Mouse (Mus musculus) myocyte (in vitro differentiated cells): Measurements from ENCODE around the gene Slc36a2. TPM values are rescaled to one million over a fixed set of nuclear protein-coding genes. Genes with fewer than 3 reads are reported as not detected.

Experiments used
- H3K27me3 ChIP-seq: one replicate; pipeline ENCODE4 v1.6.1; 2011; ENCODE audit not compliant: control insufficient read depth, insufficient read depth, insufficient read length
- H3K36me3 ChIP-seq: one replicate; pipeline ENCODE4 v1.6.1; 2011; ENCODE audit not compliant: control insufficient read depth, insufficient read depth
- H3K4me2 ChIP-seq: one replicate; pipeline ENCODE4 v1.6.1; 2011; ENCODE audit warnings: low read depth, control low read depth
- H3K4me3 ChIP-seq: one replicate; pipeline ENCODE4 v1.5.1; 2011; ENCODE audit warnings: mild to moderate bottlenecking, control low read depth, moderate library complexity
- H3K79me2 ChIP-seq: one replicate; pipeline ENCODE4 v1.6.1; 2011; ENCODE audit not compliant: control insufficient read depth, insufficient read depth
- H3ac ChIP-seq: one replicate; pipeline ENCODE4 v1.6.1; 2011; ENCODE audit not compliant: control insufficient read depth, insufficient read length
- CEBPB ChIP-seq: IDR thresholded peaks from 2 replicates; pipeline ENCODE4 v1.6.1; 2011; ENCODE audit warnings: mild to moderate bottlenecking, moderate library complexity; ENCODE audit not compliant: poor library complexity, insufficient read depth, severe bottlenecking
- E2F4 ChIP-seq: IDR thresholded peaks from one replicate; pipeline ENCODE4 v1.6.1; 2011; ENCODE audit warnings: mild to moderate bottlenecking, control low read depth, moderate library complexity; ENCODE audit not compliant: insufficient read depth
- MAX ChIP-seq: IDR thresholded peaks from one replicate; pipeline ENCODE4 v1.6.1; 2011; ENCODE audit warnings: low read depth, mild to moderate bottlenecking, control low read depth
- MYOD1 ChIP-seq, 3 experiments: IDR thresholded peaks; one replicate each; pipeline ENCODE4 v1.6.1; 2011; ENCODE audit warnings: control low read depth in 2 of 3, low read depth in 2 of 3, mild to moderate bottlenecking in 2 of 3, moderate library complexity in 1 of 3; ENCODE audit not compliant: insufficient read length in 2 of 3, control insufficient read depth in 1 of 3
- MYOG ChIP-seq, 3 experiments: IDR thresholded peaks; one replicate each; pipeline ENCODE4 v1.6.1; 2011; ENCODE audit warnings: control low read depth in 2 of 3, low read depth in 2 of 3, mild to moderate bottlenecking in 2 of 3; ENCODE audit not compliant: insufficient read length in 2 of 3, control insufficient read depth in 1 of 3, insufficient read depth in 1 of 3
- POLR2A ChIP-seq: IDR thresholded peaks from one replicate; pipeline ENCODE4 v1.6.1; 2011; ENCODE audit warnings: low read depth, mild to moderate bottlenecking, control low read depth, moderate library complexity; ENCODE audit not compliant: insufficient read length
- POLR2AphosphoS2 ChIP-seq: IDR thresholded peaks from one replicate; pipeline ENCODE4 v1.6.1; 2011; ENCODE audit warnings: low read depth, control low read depth; ENCODE audit not compliant: insufficient read length
- REST ChIP-seq: IDR thresholded peaks from one replicate; pipeline ENCODE4 v1.6.1; 2011; ENCODE audit warnings: mild to moderate bottlenecking, control low read depth, moderate library complexity; ENCODE audit not compliant: insufficient read depth, insufficient read length
- SRF ChIP-seq: IDR thresholded peaks from one replicate; pipeline ENCODE4 v1.6.1; 2011; ENCODE audit warnings: low read depth; ENCODE audit not compliant: control insufficient read depth, insufficient read length
- TCF12 ChIP-seq: IDR thresholded peaks from one replicate; pipeline ENCODE4 v1.6.1; 2011; ENCODE audit warnings: mild to moderate bottlenecking, control low read depth; ENCODE audit not compliant: poor library complexity, insufficient read depth, severe bottlenecking
- TCF3 ChIP-seq: IDR thresholded peaks from one replicate; pipeline ENCODE4 v1.6.1; 2011; ENCODE audit warnings: low read depth, control low read depth; ENCODE audit not compliant: insufficient read length
- USF1 ChIP-seq: IDR thresholded peaks from one replicate; pipeline ENCODE4 v1.6.1; 2011; ENCODE audit warnings: low read depth, mild to moderate bottlenecking, control low read depth, moderate library complexity
- polyA plus RNA-seq: library from polyadenylated mRNA; unstranded; fragments of >200 nt; fragmentation: generic; extraction: Trizol; gene quantifications from one replicate; pipeline ENCODE4 v1.2.1, GENCODE M21; 2012; ENCODE audit warnings: missing spikeins

Gene Slc36a2
- polyA plus RNA-seq, 1 experiment: not detected

GRCm38 (mm10) chr11:55147423-55147822, 37.5 kb downstream of the Slc36a2 start:
- Histone ChIP-seq H3K4me2 (no peak overlapping the region), H3K36me3 (no peaks in the 10 kb centered on the region), H3ac (no peak overlapping the region), H3K4me3 (no peak overlapping the region), H3K27me3 (peaks cover 9% of the 10 kb centered on the region), H3K79me2 (no peaks in the 10 kb centered on the region)
- TF ChIP-seq POLR2A (no peak), MAX (no peak), SRF (no peak), E2F4 (no peak), POLR2AphosphoS2 (no peak), MYOG (IDR thresholded peaks at IDR 0.05; ENCODE audit: control insufficient read depth in 1 of 3, insufficient read depth in 1 of 3, insufficient read length in 2 of 3, low read depth in 2 of 3) (no peak), CEBPB (no peak), USF1 (no peak), REST (no peak), TCF3 (no peak), MYOD1 (IDR thresholded peaks at IDR 0.05; ENCODE audit: control insufficient read depth in 1 of 3, insufficient read length in 2 of 3, low read depth in 2 of 3) (no peak), TCF12 (no peak)

DNA sequence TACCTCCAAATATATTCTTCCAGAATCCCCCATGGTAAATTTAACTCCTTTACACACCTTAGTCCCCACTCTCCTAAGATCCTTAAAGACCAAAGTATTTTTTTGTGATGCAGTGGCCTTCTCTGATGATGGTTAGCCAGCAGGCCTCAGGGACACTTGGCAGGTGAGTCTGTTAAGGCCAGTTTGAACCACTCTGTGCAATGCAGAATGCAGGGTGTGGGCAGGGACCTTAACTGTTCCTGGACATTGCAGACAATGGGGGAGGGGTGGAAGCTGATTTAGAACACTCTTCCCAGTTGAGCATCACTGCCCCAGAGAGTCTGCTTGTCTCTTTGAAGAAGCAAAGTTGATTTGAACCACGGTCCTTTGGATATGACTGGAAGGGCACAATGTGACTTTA, 38.0 kb downstream of the Slc36a2 start:
- Histone ChIP-seq H3K36me3 (no peaks in the 10 kb centered on the region), H3K4me2 (no peak overlapping the region), H3ac (no peak overlapping the region), H3K79me2 (no peaks in the 10 kb centered on the region), H3K27me3 (peaks cover 5% of the 10 kb centered on the region), H3K4me3 (no peak overlapping the region)
- TF ChIP-seq E2F4: no peak
- TF ChIP-seq TCF3: no peak
- no peak for TF ChIP-seq MYOD1 (IDR thresholded peaks at IDR 0.05; ENCODE audit: control insufficient read depth in 1 of 3, insufficient read length in 2 of 3, low read depth in 2 of 3)
- TF ChIP-seq SRF: no peak
- TF ChIP-seq REST: no peak
- no peak for TF ChIP-seq TCF12
- TF ChIP-seq MYOG (IDR thresholded peaks at IDR 0.05; ENCODE audit: control insufficient read depth in 1 of 3, insufficient read depth in 1 of 3, insufficient read length in 2 of 3, low read depth in 2 of 3): no peak
- no peak for TF ChIP-seq CEBPB
- no peak for TF ChIP-seq MAX
- no peak for TF ChIP-seq POLR2A
- no peak for TF ChIP-seq POLR2AphosphoS2
- TF ChIP-seq USF1: no peak

DNA sequence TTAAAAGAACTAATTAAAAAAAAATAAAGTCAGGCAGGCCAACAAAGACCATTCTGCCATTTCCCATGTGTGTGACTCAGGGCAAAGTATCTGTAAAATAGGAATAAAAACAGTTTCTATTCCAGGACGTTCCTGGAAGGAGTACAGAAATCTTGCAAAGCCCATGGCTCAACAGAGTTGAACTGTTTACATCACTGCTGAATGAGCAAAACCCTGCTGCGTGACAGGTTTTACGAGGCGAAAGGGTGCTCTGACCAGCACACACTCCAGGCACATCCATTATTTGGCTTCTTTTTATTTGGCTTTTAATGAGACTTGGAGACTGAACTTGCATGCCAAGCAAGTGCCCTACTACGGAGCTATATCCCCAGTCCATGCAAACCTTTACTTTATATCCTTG, 40.9 kb downstream of the Slc36a2 start:
- H3K4me3 ChIP-seq: no peak overlapping the region
- no peak overlapping the region for H3K4me2 ChIP-seq
- no peak overlapping the region for H3ac ChIP-seq
- H3K79me2 ChIP-seq: no peaks in the 10 kb centered on the region
- H3K36me3 ChIP-seq: no peaks in the 10 kb centered on the region
- no peak for TF ChIP-seq MYOG (IDR thresholded peaks at IDR 0.05; ENCODE audit: control insufficient read depth in 1 of 3, insufficient read depth in 1 of 3, insufficient read length in 2 of 3, low read depth in 2 of 3)
- TF ChIP-seq TCF3: no peak
- no peaks in the 10 kb centered on the region for H3K27me3 ChIP-seq

DNA sequence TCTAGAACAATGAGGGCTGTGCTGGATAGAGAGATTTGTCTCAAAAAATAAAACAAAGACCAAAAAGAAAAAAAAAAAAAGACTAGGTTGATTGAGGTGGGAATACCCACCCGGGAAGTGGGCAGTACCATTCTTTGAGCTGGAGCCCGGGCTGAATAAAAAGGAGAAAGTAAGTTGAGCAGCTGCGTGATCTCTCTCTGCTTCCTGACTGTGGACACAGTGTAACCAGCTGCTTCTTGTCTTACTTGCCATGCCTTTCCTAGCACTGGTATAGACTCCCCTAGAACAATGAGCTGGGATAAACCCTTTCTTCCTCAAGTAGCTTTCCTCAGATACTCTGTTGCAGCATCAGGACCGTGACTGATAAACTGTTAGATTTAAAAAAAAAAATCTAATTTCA, 43.4 kb downstream of the Slc36a2 start:
- Histone ChIP-seq H3K27me3 (no peaks in the 10 kb centered on the region), H3K4me2 (no peak overlapping the region)
- TF ChIP-seq POLR2AphosphoS2 (no peak), TCF3 (no peak), MYOD1 (IDR thresholded peaks at IDR 0.05; ENCODE audit: control insufficient read depth in 1 of 3, insufficient read length in 2 of 3, low read depth in 2 of 3) (no peak), REST (no peak), MAX (no peak), TCF12 (no peak), E2F4 (no peak), MYOG (IDR thresholded peaks at IDR 0.05; ENCODE audit: control insufficient read depth in 1 of 3, insufficient read depth in 1 of 3, insufficient read length in 2 of 3, low read depth in 2 of 3) (no peak), USF1 (no peak), SRF (no peak), POLR2A (no peak)

GRCm38 (mm10) chr11:55137646-55138045, 47.2 kb downstream of the Slc36a2 start:
- Histone ChIP-seq H3K27me3 (no peaks in the 10 kb centered on the region), H3K79me2 (no peaks in the 10 kb centered on the region), H3ac (no peak overlapping the region), H3K36me3 (no peaks in the 10 kb centered on the region), H3K4me2 (no peak overlapping the region), H3K4me3 (no peak overlapping the region)
- TF ChIP-seq MAX (no peak), TCF3 (no peak), E2F4 (no peak), CEBPB (no peak), POLR2AphosphoS2 (no peak), MYOG (IDR thresholded peaks at IDR 0.05; ENCODE audit: control insufficient read depth in 1 of 3, insufficient read depth in 1 of 3, insufficient read length in 2 of 3, low read depth in 2 of 3) (no peak), MYOD1 (IDR thresholded peaks at IDR 0.05; ENCODE audit: control insufficient read depth in 1 of 3, insufficient read length in 2 of 3, low read depth in 2 of 3) (no peak)

More for the DNA sequence above, 43.4 kb downstream of the Slc36a2 start:
- Histone ChIP-seq H3K36me3 (no peaks in the 10 kb centered on the region), H3K79me2 (no peaks in the 10 kb centered on the region), H3ac (no peak overlapping the region), H3K4me3 (no peak overlapping the region)
